Mouse (Mus musculus) liver, embryonic 16.5 days (tissue): ENCODE results near the gene Hat1. TPM values are rescaled to one million over a fixed set of nuclear protein-coding genes. Genes with fewer than 3 reads are reported as not detected.

ENCODE experiments used
- ATAC-seq: fragments of 200-750 bp; cut with Nextera tagmentation; 2 replicates; pipeline ENCODE4 v1.8.0; 2017; ENCODE audit warnings: low read depth, mild to moderate bottlenecking, moderate number of reproducible peaks, moderate library complexity
- H3K27ac ChIP-seq: fragments of 300-500 bp; sonication (generic); 2 replicates; pipeline ENCODE4 v1.5.1; 2014; ENCODE audit warnings: mild to moderate bottlenecking, low read length
- H3K27me3 ChIP-seq: fragments of 300-500 bp; sonication (generic); 2 replicates; pipeline ENCODE4 v1.6.1; 2014; ENCODE audit warnings: low read depth, low read length, mixed read lengths; ENCODE audit not compliant: control insufficient read depth, insufficient read depth
- H3K36me3 ChIP-seq: fragments of 300-500 bp; sonication (generic); 2 replicates; pipeline ENCODE4 v1.6.1; 2014; ENCODE audit warnings: mild to moderate bottlenecking; ENCODE audit not compliant: control insufficient read depth, insufficient read depth
- H3K4me1 ChIP-seq: fragments of 300-500 bp; sonication (generic); 2 replicates; pipeline ENCODE4 v1.6.1; 2014; ENCODE audit warnings: low read depth, low read length, mixed read lengths; ENCODE audit not compliant: control insufficient read depth
- H3K4me2 ChIP-seq: fragments of 300-500 bp; sonication (generic); 2 replicates; pipeline ENCODE4 v1.6.1; 2014; ENCODE audit warnings: low read depth, low read length, mixed read lengths
- H3K4me3 ChIP-seq: fragments of 300-500 bp; sonication (generic); 2 replicates; pipeline ENCODE4 v1.5.1; 2014; ENCODE audit warnings: low read depth, mild to moderate bottlenecking, low read length
- H3K9ac ChIP-seq: fragments of 300-500 bp; sonication (generic); 2 replicates; pipeline ENCODE4 v1.6.1; 2014; ENCODE audit warnings: low read depth, low read length
- H3K9me3 ChIP-seq: fragments of 300-500 bp; sonication (generic); replicated peaks from 2 replicates; pipeline ENCODE4 v1.6.1; 2016; ENCODE audit warnings: low read length; ENCODE audit not compliant: control insufficient read depth
- WGBS: fragments of 180-500 bp; shearing (Covaris S2); extraction: QIAGEN DNeasy Blood & Tissue Kit; methylation state at CpG from one replicate; pipeline ENCODE4 v1.1.7; 2014; ENCODE audit not compliant: insufficient replicate concordance; 5-methylcytosine and 5-hydroxymethylcytosine counted together
- polyA plus RNA-seq: library from polyadenylated mRNA; unstranded; fragments of >200 nt; fragmentation: Nextera tagmentation; extraction: Ambion mirVana; gene quantifications from 2 replicates; pipeline ENCODE4 v1.2.1, GENCODE M21; 2015

Hat1 gene
- 79.8 and 95.7 TPM in 2 replicates for polyA plus RNA-seq

GRCm38 (mm10) chr2:71388951-71389763 is at the start of gene Hat1:
Gene Hat1 (plus strand): TSS chr2:71388958.
- no peaks in the 10 kb centered on the region for H3K27me3 ChIP-seq
- peaks cover 12% of the 10 kb centered on the region for H3K4me1 ChIP-seq
- H3K36me3 ChIP-seq, result peaks cover 12% of the 10 kb centered on the region
- H3K4me3 ChIP-seq, result peak within 1 kb of the TSS; percentile 99
- H3K27ac ChIP-seq, result peak within 1 kb of the TSS; percentile 86
- WGBS, result under 1% methylated on average over 64 of the region's 66 CpGs
- H3K9ac ChIP-seq, result peak within 1 kb of the TSS; percentile 88
- ATAC-seq, result peak; percentile 99
- H3K9me3 ChIP-seq, result no peaks in the 10 kb centered on the region
- H3K4me2 ChIP-seq, result peak within 1 kb of the TSS; percentile 75

GRCm38 (mm10) chr2:71340126-71340525 is 48.6 kb upstream of the Hat1 start:
- Histone ChIP-seq H3K36me3 (peaks cover 10% of the 10 kb centered on the region; the same call in 1 of the 2 replicates), H3K4me2 (no peak overlapping the region), H3K27ac (no peak overlapping the region), H3K4me3 (no peak overlapping the region), H3K27me3 (no peaks in the 10 kb centered on the region), H3K4me1 (no peaks in the 10 kb centered on the region), H3K9ac (no peak overlapping the region), H3K9me3 (no peaks in the 10 kb centered on the region)
- ATAC-seq, result no peak
- WGBS, result 64% methylated on average over 5 of the region's 5 CpGs

- 85% methylated on average over 10 of the region's 10 CpGs for WGBS
- H3K9me3 ChIP-seq, result no peaks in the 10 kb centered on the region
Observed at GRCm38 (mm10) chr2:71343884-71344640, 44.7 kb upstream of the Hat1 start.

GRCm38 (mm10) chr2:71347160-71347559 is 41.6 kb upstream of the Hat1 start:
- no peaks in the 10 kb centered on the region for H3K4me1 ChIP-seq
- ATAC-seq, result no peak
- no peaks in the 10 kb centered on the region for H3K27me3 ChIP-seq
- no peaks in the 10 kb centered on the region for H3K9me3 ChIP-seq
- peaks cover 10% of the 10 kb centered on the region; the same call in 1 of the 2 replicates for H3K36me3 ChIP-seq
- no peak overlapping the region for H3K4me3 ChIP-seq
- no peak overlapping the region for H3K27ac ChIP-seq
- H3K4me2 ChIP-seq, result no peak overlapping the region
- no peak overlapping the region for H3K9ac ChIP-seq
- 79% methylated on average over 10 of the region's 10 CpGs for WGBS

More at GRCm38 (mm10) chr2:71343884-71344640, 44.7 kb upstream of the Hat1 start:
- no peak for ATAC-seq
- peaks cover 10% of the 10 kb centered on the region; the same call in 1 of the 2 replicates for H3K36me3 ChIP-seq
- H3K4me3 ChIP-seq, result no peak overlapping the region
- no peaks in the 10 kb centered on the region for H3K4me1 ChIP-seq
- H3K4me2 ChIP-seq, result no peak overlapping the region
- H3K9ac ChIP-seq, result no peak overlapping the region
- H3K27ac ChIP-seq, result no peak overlapping the region
- no peaks in the 10 kb centered on the region for H3K27me3 ChIP-seq

GRCm38 (mm10) chr2:71347732-71348490 is 40.8 kb upstream of the Hat1 start:
- no peak overlapping the region for H3K4me2 ChIP-seq
- H3K27me3 ChIP-seq, result no peaks in the 10 kb centered on the region
- H3K27ac ChIP-seq, result no peak overlapping the region
- no peaks in the 10 kb centered on the region for H3K9me3 ChIP-seq
- no peaks in the 10 kb centered on the region for H3K4me1 ChIP-seq
- no peak overlapping the region for H3K4me3 ChIP-seq
- WGBS, result 81% methylated on average over 20 of the region's 20 CpGs
- H3K9ac ChIP-seq, result no peak overlapping the region
- H3K36me3 ChIP-seq, result peaks cover 6% of the 10 kb centered on the region; the same call in 1 of the 2 replicates
- ATAC-seq, result no peak

- Histone ChIP-seq H3K4me1 (peaks cover 5% of the 10 kb centered on the region), H3K9me3 (no peaks in the 10 kb centered on the region), H3K36me3 (no peaks in the 10 kb centered on the region), H3K27me3 (no peaks in the 10 kb centered on the region), H3K4me2 (no peak overlapping the region), H3K27ac (no peak overlapping the region), H3K4me3 (no peak overlapping the region), H3K9ac (no peak overlapping the region)
- ATAC-seq, result no peak
- WGBS, result 76% methylated on average over 2 of the region's 2 CpGs
Observed at GRCm38 (mm10) chr2:71349511-71349910, 39.2 kb upstream of the Hat1 start.

GRCm38 (mm10) chr2:71350181-71350580 is 38.6 kb upstream of the Hat1 start:
- no peaks in the 10 kb centered on the region for H3K27me3 ChIP-seq
- 79% methylated on average over 7 of the region's 7 CpGs for WGBS
- peaks cover 5% of the 10 kb centered on the region for H3K4me1 ChIP-seq
- no peaks in the 10 kb centered on the region for H3K9me3 ChIP-seq
- H3K36me3 ChIP-seq, result no peaks in the 10 kb centered on the region
- no peak overlapping the region for H3K9ac ChIP-seq
- no peak overlapping the region for H3K4me2 ChIP-seq
- H3K27ac ChIP-seq, result no peak overlapping the region
- no peak for ATAC-seq
- no peak overlapping the region for H3K4me3 ChIP-seq

GRCm38 (mm10) chr2:71350904-71351726 is 37.6 kb upstream of the Hat1 start:
- Histone ChIP-seq H3K4me3 (no peak overlapping the region), H3K36me3 (no peaks in the 10 kb centered on the region), H3K4me1 (peaks cover 5% of the 10 kb centered on the region), H3K9me3 (no peaks in the 10 kb centered on the region), H3K27me3 (no peaks in the 10 kb centered on the region), H3K27ac (no peak overlapping the region), H3K4me2 (no peak overlapping the region), H3K9ac (no peak overlapping the region)
- 81% methylated on average over 11 of the region's 11 CpGs for WGBS
- no peak for ATAC-seq
